Mouse (Mus musculus) retina, embryonic 14.5 days (tissue): Measurements from ENCODE around the gene Timm8a1.
"Not testable (repeated sequence)": the region's sequence is repeated elsewhere in the genome, so short reads cannot be mapped to it uniquely, and the experiment has no call there.

ENCODE experiments used
- DNase-seq: peaks from one replicate; pipeline ENCODE4 v3.0.0-alpha.2; 2015; ENCODE audit warnings: low spot score

Timm8a1 gene

DNA sequence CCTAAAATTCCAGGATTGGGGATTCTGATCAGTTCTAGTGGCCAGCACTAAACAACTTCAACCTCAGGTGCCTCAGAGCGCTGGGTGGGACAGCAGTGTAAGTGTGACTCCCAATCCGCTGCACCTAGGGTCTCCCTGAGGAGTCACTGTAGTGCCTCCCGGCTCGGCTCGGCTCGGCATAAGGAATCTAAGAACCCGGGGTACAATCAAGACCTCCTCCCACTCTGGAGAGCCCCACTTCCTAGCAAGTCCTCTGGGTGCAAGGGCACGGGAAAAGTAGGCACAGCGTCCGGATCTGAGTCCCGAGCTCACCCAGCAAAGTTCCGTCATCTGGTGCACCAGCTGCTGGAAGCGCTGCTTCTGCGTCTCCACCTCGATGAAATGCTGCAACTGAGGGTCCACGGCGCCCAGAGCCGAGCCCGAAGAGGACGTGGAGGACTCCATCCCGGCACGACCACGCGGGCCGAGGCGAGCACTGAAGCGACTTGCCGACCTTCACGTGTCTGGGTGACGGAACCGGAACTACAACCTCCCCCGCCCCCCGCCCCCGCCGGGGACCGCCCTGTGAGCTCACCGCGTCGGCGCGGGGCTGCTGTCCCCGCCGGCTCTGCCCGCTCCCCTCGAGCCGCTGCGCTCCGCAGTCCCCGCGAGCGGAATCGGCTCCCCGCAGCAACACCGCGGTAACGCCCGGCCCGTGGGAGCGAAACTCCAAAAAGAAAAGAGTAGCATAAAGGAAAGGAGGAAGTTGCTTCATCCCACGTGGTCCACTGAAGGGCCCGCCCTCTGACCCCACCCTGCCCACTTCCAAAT, at the start of gene Timm8a1:
TSS of gene Timm8a1 (minus strand) at position 721 of the 810 bp plus-strand sequence.
- DNase-seq, result peak; percentile 62

DNA sequence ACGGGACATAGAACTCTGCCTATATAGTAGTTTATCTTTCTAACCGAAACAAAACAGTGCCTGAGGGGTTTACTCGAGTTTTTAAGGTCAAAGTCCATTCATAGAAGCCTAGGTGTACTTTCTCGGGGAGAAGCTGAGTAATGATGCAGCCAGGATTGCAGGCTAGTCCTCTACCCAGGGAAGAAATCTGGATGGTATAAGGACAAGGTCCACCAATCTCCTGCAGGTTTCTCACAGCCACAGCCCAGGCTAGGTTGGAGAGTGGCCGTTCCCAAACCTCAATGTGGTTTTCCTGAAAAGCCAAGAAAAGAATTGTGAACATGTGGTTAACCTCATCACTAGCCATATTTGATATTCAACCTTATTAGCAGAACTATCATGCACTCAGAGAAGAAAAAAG, 48.2 kb upstream of the Timm8a1 start:
- DNase-seq, result no peak

DNA sequence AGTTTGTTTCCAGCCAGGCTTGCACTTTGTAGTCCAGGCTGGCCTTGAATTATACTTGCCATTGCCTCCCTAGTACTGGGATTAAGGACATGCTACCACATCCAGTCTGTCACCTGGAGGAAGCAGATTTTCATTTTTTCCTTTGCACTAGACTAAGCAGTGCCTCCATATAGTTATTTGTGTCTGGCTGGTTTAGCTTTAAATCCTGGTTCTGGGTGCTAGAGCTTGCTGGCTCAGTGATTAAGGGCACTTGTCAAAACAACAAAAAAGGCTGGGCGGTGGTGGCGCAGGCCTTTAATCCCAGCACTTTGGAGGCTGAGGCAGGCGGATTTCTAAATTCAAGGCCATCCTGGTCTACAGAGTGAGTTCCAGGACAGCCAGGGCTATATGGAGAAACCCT, 47.3 kb upstream of the Timm8a1 start:
- DNase-seq, result no peak

DNA sequence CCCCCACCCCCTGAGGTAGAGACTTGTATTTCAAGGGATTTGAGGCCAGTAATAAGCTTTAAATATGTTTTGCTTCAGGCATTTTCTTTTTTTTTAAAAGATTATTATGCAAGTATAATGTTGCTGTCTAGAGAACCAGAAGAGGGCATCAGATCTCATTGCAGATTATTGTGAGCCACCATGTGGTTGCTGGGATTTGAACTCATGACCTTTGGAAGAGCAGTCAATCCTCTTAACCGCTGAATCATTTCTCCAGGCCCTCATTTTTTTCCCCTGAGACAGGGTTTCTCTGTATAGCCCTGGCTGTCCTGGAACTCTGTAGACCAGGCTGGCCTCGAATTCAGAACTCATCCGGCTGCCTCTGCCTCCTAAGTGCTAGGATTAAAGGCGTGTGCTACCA, 46.6 kb upstream of the Timm8a1 start:
- DNase-seq, result no peak

DNA sequence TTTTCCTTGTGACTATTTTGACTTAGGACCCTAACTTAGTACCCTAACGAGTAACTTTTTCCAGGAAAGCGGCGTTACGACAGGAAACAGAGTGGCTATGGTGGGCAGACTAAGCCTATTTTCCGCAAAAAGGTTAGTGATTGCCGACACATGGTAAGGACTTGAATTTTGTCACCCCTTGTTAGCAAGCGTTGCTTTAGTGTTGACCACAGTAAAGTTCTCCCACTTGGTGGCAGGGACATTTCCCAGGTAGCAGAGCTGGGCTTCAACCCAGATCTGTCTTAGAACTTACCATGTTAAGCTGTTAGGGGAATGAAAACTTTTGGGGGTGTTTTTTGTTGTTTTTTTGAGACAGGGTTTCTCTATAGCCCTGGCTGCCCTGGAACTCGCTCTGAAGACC, 44.8 kb upstream of the Timm8a1 start:
- no peak for DNase-seq

DNA sequence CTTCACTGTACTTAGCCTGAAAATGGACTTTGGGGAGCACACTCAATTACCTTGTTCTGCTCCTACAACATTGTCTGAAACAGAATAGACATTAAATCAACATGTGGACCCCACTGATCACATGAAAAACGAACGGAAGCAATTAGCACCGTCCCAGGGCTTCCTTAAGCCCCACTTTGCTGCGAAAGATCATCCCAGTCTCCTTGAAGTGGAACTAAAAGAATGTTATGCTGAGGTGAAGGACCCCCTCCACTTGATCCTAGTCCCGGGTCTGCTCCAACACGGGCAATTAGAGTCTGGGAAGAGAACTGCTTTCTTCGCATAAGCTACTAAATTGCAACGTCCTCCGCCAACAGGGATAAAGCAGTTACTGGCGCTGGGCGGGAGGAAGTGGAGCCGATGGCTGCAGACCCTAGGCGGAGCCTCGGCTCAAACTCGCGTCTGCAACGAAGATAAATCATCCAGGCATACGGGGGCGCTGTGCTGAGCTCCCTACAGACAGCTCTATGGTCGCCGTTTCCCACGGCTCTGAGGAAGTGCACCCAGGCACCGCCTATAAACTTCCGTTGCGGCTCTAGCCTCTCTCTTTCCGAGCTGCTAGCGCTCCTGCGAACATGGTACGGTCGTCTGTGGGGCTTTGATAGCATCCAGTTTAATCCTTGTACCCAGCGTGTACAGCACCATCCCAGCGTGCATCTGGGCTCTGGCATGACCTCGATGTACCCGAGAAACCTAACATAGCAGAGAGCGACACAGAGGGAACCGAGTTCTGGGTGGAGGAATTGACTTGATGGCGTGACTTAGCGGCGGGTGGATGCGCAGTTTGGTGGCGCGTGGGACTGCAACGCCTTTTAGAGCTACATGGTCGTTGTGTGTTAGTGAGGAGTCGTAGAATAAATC, 43.7 kb upstream of the Timm8a1 start, which contains the start of gene Rpl36a:
TSS of gene Rpl36a (plus strand) at position 552 of the 900 bp plus-strand sequence.
- peak; percentile 94 for DNase-seq

DNA sequence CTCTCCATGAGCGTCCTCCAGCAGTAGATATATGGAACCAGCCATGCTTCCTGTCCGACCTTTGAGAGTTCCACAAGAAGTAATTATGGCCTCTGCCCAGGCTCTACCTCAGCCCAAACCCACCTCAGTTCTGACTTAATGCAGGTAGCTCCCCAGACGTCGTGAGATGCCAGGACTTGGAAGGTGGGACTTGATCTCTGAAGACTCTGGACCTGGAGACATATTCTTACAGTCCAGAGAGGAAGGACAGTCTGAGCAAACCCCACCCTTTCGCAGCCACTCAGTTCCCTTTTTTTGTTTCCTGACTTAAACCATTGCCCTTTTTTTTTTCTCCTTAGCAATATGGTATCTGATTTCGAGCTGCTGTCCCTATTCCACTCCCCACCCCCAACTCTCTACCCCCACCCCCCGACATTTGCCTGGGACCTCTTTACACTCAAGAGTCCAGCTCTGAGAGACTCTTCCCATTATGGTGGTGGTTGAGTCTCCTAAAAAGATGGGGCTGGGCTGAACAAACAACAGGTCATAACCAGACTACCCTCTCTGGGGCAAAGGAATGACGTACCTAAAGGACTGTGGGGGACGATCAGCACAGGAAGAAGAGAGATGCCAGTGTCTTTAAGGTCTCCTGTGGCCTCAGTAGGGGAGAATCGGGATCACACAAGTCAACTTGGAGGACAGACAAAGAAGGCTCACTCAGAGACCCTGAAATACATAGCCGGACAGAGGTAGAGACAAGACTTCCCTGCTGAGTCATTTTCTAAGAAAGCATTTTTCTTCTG, 41.4 kb upstream of the Timm8a1 start, which contains the start of gene Btk:
TSS of gene Btk (minus strand) at position 683 of the 782 bp plus-strand sequence.
- no peak for DNase-seq

DNA sequence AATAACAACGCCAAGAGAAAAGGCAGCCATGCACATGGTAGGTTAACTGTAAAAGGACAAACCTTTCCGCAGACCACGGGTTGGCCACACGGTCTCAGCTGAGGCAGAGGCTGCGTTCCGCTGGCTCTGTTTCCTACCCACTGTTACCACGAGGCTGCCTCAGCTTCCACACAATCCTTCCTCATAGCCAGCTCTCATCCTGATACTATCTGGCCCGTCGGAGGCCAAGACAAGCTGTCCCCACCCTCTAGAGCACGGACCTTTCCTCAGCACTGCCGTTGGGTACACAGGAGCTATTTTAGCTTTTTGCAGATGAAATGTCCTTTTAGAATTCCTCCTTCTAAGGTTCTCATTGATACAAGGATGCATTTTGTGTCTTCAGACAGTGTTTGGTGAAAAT, 40.6 kb upstream of the Timm8a1 start:
- no peak for DNase-seq

DNA sequence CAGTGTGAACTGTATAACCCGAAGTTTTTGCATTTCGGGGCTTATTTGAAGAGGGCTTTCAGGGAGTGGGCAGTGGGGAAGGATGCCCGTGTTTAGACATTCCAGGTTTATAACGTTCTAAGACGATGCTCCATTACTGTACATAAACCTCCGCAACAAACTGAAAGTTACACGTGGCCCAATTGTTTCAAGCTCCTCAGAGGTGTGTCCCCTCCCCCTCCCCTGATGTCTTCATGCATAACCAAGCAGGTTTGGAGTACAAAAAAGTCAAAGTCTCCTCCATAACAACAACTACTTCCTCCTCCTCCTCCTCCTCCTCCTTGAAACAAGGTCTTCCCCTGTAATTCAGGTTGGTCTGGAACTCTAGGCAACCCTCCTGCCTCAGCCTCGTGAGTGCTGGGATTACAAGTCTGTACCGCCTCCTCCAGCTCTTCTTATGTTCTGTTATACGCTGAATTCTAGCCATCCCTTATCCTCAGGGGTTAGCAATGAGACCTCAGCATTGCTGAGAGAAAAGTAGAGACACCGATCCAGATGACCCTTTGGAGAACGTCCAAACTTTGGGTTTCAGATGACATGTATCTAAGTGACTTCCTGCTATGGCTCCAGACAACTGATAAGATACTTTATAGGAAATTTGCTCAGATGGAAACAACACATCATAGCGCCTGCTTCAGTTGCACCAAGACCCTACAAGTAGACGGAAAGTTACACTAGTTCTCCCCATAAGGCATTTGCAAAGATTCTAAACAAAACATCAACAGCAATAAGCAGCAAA, 39.1 kb upstream of the Timm8a1 start:
- no peak for DNase-seq

DNA sequence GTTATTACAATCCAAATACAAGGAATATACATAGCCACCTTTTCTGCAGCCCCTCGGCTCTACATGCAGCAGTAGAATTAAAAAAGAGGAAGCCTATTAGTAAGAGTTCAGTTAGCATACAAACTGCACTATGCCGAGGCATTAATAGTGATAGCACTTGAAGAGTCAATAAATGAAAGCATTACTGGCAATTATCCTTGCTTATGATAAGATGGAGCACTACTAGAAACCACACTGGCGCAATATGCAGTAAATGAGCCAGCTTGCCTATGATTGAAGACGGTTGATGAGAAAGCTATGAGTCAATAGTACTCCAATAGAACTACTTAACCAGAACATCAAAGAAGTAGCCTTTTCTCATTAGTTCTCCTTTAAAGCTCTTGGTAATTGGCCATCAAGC, 36.2 kb upstream of the Timm8a1 start:
- DNase-seq, result no peak

DNA sequence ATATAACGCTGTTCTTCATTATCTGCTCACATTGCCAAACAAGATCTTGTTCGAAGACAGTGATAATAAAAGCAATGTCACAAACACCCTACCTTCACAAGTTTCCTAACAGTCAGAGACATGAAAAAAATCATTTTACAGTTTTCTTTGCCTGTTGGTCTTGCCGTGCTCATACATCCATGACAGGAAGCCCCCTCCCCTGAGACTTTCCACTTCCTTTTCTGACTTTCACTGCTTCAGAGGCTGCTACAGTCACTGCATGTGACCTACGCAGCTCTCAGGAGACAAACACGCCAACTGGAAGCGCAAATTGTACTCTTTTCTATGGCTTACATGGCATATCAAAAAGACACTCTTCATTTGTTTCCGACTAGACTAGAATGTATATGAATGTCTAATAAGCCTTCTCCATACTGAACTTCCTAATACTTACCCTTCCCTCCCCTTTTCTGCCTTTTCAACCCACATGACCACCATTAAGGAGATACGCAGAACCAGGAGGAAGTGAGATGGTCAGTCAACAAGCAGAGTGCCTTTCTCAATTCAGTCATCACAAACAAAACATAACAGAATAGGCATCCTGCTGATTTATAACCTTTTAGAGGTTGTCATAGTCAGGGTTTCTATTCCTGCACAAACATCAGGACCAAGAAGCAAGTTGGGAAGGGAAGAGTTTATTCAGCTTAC, 25.0 kb upstream of the Timm8a1 start:
- DNase-seq, result no peak

DNA sequence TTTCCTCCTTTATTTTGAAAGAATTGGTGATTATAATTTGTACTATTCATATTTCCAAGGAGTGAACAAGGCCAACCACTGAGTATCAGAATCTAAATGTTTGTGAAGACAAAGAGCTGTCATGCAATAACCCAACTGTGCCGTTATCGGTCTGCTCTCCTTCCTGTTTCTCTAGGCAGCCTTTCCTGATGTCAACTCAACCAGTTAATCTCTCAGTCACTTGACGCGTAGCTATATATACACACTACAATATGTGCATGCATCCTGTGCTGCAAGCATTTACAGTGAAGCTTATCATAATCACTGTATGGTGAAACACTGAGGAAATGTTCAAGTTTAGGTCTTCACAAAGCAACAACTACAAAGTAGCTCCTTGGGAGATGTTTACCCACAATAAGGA, 22.7 kb upstream of the Timm8a1 start:
- no peak for DNase-seq

DNA sequence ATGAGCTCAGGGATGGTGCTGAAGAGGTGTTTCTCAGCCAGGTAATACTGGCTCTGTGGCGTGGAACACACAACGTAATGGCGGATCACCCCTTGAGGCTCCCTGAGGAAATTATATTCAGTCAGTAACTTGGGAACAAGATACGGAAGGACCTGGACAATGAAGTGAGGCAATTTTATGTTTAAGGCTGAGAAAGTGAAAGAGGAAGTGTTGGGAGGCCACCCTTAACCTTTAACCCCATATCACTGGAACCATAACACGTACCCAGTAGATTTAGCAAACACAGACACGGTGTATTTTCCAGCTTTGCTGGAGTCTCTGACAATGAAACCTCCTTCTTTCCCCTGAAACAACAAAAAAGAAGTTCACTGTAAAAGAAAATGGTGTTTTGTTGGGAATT, 12.8 kb upstream of the Timm8a1 start:
- no peak for DNase-seq

DNA sequence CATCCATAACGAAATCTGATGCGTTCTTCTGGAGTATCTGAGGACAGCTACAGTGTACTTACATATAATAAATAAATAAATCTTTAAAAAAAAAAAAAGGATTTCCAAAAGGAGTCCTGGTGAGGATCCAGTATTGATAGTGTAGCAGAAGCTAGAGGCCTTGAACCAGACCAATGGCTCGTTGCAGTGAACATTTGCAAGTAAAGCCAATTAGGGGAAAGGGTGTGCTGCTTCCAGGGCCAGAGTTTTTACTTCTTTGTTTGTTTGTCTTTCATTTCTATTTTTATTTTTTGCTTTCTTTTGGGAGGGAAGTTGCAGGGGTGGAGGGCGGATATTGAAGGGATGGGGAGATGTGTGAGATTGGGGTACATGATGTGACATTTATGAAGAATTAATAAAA, 11.7 kb upstream of the Timm8a1 start:
- DNase-seq, result no peak

DNA sequence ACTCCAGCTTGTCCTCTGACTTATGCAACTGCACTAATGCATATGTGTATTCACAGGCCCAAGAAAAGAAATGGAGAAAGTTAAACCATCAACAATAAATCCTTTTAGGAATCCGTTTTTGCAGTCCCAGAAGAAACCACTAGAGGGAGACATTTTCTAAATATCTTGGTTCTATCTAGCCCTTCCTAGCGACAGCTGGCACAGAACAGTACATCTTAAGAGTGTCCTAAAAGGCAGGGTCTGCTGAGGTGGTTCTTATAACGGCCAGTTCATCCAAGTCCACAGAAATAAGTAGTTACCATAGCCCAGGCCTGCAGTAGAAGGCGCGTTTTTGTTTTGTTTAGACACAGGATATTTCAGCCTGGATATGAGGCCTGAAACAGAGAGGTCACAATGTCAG, 9.2 kb upstream of the Timm8a1 start:
- peak; percentile 85 for DNase-seq

DNA sequence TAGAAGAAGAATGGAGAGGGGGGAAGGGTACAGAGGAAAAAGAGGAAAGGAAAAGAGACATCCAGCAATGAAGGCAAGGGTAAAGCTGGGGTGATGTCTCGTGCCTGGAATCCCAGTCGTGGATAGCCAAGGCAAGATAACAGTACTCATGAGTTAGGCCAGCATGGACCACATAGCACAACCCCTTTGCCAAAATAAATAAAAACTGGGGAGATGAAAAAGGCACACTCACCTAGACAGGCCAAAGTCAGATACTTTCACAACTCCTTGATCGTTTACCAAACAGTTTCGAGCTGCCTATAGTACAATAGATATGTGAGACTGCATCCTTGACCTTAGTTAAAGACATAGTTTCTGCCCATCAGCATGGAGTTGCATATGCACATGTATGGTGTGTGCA, 5.7 kb upstream of the Timm8a1 start:
- DNase-seq, result no peak

DNA sequence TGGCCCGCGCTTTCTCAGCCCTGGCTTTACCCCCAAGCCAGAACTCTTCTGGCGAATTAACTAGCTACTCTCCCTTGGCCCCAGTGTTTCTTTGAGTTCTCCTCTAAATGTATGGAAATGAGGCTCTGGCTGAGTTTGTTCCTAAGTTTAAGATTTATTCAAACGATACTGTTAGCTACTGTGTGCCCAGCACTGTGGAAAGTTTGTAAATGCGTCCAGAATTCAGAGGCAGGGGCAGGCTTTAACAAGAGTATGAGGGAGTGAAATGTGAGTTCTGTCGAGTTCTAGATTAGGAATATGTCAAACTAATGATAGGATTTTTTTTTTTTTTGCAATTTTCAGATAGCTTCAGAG, 267 bp upstream of the Timm8a1 start:
- no peak for DNase-seq

DNA sequence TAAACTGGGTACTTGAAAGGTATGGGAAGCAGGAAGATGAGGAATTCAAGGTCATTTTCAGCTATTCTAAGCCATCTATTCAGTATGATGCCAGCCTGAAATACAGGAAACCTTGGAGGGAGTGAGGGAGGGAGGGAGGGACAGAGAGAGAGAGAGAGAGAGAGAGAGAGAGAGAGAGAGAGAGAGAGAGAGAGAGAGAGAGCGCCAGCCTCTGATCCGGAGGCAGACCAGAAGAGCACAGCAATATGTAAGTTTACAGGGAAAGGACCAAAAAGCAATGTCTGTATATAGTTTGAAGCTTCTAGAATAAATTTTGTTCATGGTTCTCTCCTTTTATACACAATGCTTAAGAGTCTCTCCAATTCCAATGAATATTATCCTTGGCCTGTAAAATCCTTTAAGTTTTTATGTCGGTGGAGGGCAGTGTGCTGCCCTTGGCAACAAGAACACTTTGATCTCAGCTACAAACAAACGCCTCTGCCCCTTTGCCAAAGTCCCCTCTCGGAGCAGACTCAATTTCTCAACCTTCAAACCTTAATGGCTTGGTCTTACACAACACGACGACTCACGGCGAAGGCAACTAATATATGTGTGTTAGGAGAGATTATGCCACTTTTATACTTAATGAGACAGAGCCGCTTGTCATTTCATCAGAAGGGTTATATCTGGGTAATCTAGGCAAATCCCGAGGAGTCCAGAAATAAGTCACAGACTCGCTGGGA, 1.1 kb downstream of the Timm8a1 start:
- peak; percentile 1 for DNase-seq

DNA sequence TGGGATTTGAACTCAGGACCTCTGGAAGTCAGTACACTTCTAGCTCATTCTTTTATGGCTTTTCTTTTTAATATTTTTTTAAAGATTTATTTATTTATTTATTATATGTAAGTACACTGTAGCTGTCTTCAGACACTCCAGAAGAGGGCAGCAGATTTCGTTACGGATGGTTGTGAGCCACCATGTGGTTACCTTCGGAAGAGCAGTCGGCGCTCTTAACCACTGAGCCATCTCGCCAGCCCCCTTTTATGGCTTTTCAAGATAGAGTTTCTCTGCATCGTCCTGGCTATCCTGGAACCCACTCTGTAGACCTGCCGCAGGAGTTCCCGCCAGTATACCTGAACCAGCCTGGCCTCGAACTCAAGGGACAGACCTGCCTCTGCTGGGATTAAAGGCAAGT, 1.9 kb downstream of the Timm8a1 start:
- DNase-seq, result not testable (repeated sequence)

DNA sequence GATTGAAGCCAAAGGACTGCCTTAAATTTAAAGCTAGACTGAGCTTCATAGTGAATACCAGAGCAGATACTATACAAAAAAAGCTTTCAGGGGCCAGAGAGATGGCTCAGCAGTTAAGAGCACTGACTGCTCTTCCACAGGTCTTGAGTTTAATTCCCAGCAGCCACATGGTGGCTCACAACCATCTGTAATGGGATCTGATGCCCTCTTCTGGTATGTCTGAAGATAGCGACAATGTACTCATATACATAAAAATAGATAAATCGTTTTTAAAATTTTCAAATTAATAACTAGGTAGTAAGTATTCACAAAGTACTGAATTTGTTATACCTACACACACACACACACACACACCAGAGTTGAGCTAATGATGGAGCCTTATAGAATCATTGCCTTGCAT, 8.3 kb downstream of the Timm8a1 start:
- DNase-seq, result no peak
